Mouse (Mus musculus): ENCODE results near the gene Gss.

The Gss gene

GRCm38 (mm10) chr2:155515941-155516340 is 76.7 kb downstream of the Gss start:
- DNase-seq (ENCODE audit: low spot score in 2 of 2) = peak in 1 of 2 experiments; percentile 59

GRCm38 (mm10) chr2:155514666-155515065 is 77.9 kb downstream of the Gss start:
- peak; percentile 87 to 88 for DNase-seq (ENCODE audit: low spot score in 2 of 2)

- no peak for DNase-seq (ENCODE audit: low spot score in 2 of 2)
Measured at GRCm38 (mm10) chr2:155513543-155513942, 79.1 kb downstream of the Gss start.

Data from right cerebral cortex, postnatal 36 days (tissue).